Mouse (Mus musculus): Measurements from ENCODE around the gene Cobl. TPM values are rescaled to one million over a fixed set of nuclear protein-coding genes. Genes with fewer than 3 reads are reported as not detected.

The Cobl gene
- 14.4 and 15.3 TPM in 2 replicates for polyA plus RNA-seq (2015; fragmentation: Nextera tagmentation; extraction: Ambion mirVana)

DNA sequence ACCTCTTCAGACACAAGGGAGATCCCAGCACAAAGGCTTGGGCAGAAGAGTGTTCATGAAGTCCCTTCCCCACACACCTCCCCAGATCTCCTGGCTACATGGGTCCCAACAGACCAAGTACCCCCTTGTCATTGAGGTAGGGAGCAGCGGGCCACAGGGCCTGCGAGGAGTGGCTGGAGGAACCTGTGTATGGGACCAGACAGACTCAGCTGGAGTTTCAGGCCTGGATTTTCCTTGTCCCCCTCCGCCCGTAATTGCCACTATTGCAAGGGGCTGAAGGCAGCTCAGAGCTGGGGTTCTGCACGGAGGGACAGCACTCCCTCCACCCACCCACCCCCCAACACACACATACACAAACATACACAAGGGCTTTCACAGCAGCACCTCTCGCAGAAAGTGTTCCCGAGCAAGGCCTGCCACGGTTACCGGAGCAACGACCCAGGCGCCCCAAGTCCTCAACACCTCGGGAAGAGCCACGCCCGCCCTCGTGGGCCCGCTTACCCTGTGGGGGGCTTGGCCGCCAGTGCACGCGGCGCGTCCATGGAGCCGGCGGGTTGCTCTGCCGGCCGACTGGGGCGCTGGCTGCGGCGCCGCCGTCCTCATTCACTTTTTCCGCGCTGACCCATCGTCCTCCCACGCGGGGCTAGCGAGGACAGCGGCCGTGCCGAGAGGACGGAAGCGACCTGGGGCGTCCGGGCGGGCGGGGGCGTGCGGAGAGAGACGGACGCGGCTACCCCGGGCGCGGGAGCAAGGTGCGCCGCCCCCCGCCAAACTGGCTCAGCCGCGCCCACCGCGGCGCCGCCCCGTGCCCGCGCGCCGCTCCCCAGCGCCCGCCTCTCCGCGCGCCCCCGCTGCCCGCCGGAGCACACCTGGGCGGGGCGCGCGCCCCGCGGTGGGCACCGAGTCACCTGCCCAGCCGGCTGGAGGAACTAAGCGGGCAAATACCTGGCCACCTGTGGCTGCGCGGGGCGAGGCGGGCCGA is at the start of gene Cobl:
Gene Cobl, minus strand, starts transcription at position 780 of the 982 bp plus-strand sequence.
- H3K9ac ChIP-seq: peak within 1 kb of the TSS; percentile 79
- no peaks in the 10 kb centered on the region for H3K36me3 ChIP-seq
- H3K27me3 ChIP-seq: no peaks in the 10 kb centered on the region
- no peaks in the 10 kb centered on the region for H3K9me3 ChIP-seq
- H3K27ac ChIP-seq (replicated peaks): peak within 1 kb of the TSS; percentile 57; the same call in 1 of the 2 replicates
- WGBS: under 1% methylated on average over 79 of the region's 89 CpGs
- peak within 1 kb of the TSS; percentile 89 for H3K4me3 ChIP-seq
- ATAC-seq (ENCODE audit: low FRiP score, low read depth): peak; percentile 77
- H3K4me2 ChIP-seq: peak within 1 kb of the TSS; percentile 94
- peaks cover 23% of the 10 kb centered on the region for H3K4me1 ChIP-seq (replicated peaks)

DNA sequence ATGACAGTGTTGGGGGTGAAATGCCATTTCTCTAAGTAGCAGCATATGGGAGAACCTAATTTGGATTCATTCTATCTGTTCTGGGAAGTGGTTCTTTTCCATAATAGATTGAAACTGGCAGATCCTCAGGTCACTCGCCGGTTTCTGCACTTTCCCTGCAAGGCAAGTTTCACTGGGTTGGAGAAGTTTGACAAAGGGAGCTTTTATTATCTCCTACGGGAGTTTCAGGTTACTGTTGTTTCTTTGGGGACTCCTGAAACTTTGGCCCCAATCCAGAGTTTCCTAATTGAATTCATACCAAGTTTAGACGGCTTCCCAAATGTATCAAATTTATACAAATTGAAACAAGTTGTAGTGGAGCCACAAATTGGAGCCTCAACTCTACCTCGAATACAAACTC is 49.0 kb upstream of the Cobl start:
- no peaks in the 10 kb centered on the region for H3K36me3 ChIP-seq
- 59% methylated on average over 5 of the region's 5 CpGs for WGBS
- H3K4me1 ChIP-seq (replicated peaks): no peaks in the 10 kb centered on the region
- H3K27me3 ChIP-seq: no peaks in the 10 kb centered on the region
- ATAC-seq (ENCODE audit: low FRiP score, low read depth): no peak
- H3K27ac ChIP-seq (replicated peaks): no peak overlapping the region
- H3K9ac ChIP-seq: no peak overlapping the region
- H3K9me3 ChIP-seq: no peaks in the 10 kb centered on the region
- no peak overlapping the region for H3K4me2 ChIP-seq
- H3K4me3 ChIP-seq: no peak overlapping the region

- H3K9ac ChIP-seq: no peak overlapping the region
- H3K4me3 ChIP-seq: no peak overlapping the region
- no peaks in the 10 kb centered on the region for H3K27me3 ChIP-seq
- H3K36me3 ChIP-seq: no peaks in the 10 kb centered on the region
- ATAC-seq (ENCODE audit: low FRiP score, low read depth): no peak
- WGBS: 91% methylated on average over 6 of the region's 6 CpGs
- H3K9me3 ChIP-seq: no peaks in the 10 kb centered on the region
- H3K4me1 ChIP-seq (replicated peaks): no peaks in the 10 kb centered on the region
- H3K27ac ChIP-seq (replicated peaks): no peak overlapping the region
- no peak overlapping the region for H3K4me2 ChIP-seq
Observed at GRCm38 (mm10) chr11:12506371-12506890, 41.7 kb upstream of the Cobl start.

GRCm38 (mm10) chr11:12503756-12504155 is 39.0 kb upstream of the Cobl start:
- Histone ChIP-seq H3K4me3 (no peak overlapping the region), H3K27me3 (no peaks in the 10 kb centered on the region), H3K9ac (no peak overlapping the region), H3K27ac (replicated peaks) (no peak overlapping the region), H3K36me3 (no peaks in the 10 kb centered on the region), H3K4me2 (no peak overlapping the region), H3K9me3 (no peaks in the 10 kb centered on the region), H3K4me1 (replicated peaks) (no peaks in the 10 kb centered on the region)
- ATAC-seq (ENCODE audit: low FRiP score, low read depth): no peak
- 85% methylated on average over 4 of the region's 4 CpGs for WGBS

DNA sequence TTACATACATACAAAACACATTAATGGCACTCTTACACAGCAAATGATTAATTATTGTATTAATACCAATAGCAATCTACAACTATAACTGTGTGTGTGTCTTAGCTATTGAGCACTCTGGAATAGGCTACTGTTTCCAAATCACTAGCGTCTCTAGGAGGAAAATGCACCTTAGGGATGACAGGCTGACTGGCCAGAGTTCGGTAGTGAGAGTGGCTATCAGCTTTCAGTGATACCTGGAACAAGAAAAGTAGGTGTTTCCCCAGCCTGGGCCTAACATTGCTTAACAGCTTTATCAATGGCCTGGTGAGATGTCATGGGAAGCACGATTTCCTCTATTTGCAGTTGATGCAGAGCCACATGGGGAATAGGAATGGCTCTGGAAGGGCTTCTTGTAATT is 37.0 kb upstream of the Cobl start:
- Histone ChIP-seq H3K27me3 (no peaks in the 10 kb centered on the region), H3K27ac (replicated peaks) (no peak overlapping the region), H3K9ac (no peak overlapping the region), H3K4me3 (no peak overlapping the region), H3K4me2 (no peak overlapping the region), H3K36me3 (no peaks in the 10 kb centered on the region), H3K9me3 (no peaks in the 10 kb centered on the region), H3K4me1 (replicated peaks) (no peaks in the 10 kb centered on the region)
- WGBS: 86% methylated on average over 3 of the region's 3 CpGs
- no peak for ATAC-seq (ENCODE audit: low FRiP score, low read depth)

DNA sequence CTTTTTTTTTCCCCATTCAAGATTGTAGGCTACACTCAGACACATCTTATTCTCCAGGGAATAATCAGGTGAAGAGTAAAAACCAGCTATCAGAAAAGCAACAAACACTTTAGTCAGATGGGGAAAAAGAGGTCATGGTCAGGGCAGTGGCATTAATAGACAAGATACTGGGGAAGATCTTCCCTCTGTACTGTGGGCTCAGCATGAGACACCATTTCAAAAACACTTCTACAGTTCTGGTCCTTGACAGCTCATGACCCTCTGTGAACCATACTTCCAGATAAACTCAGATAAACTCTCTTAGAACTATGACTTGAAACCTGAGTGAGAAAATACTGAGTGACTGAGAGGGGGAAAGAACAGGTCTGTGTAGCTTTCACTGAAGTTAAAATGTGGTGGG is 29.0 kb upstream of the Cobl start:
- no peak overlapping the region for H3K4me3 ChIP-seq
- no peaks in the 10 kb centered on the region for H3K9me3 ChIP-seq
- H3K27me3 ChIP-seq: no peaks in the 10 kb centered on the region
- no peak overlapping the region for H3K9ac ChIP-seq
- no peak overlapping the region for H3K27ac ChIP-seq (replicated peaks)
- no peak overlapping the region for H3K4me2 ChIP-seq
- H3K36me3 ChIP-seq: no peaks in the 10 kb centered on the region
- ATAC-seq (ENCODE audit: low FRiP score, low read depth): no peak
- H3K4me1 ChIP-seq (replicated peaks): no peaks in the 10 kb centered on the region

GRCm38 (mm10) chr11:12479856-12480403 is 15.2 kb upstream of the Cobl start:
- WGBS: 92% methylated on average over 3 of the region's 3 CpGs
- H3K4me1 ChIP-seq (replicated peaks): no peaks in the 10 kb centered on the region

GRCm38 (mm10) chr11:12474299-12474935 is 9.7 kb upstream of the Cobl start:
- no peak overlapping the region for H3K4me3 ChIP-seq
- no peaks in the 10 kb centered on the region for H3K4me1 ChIP-seq (replicated peaks)
- no peaks in the 10 kb centered on the region for H3K27me3 ChIP-seq
- no peak overlapping the region for H3K9ac ChIP-seq
- H3K27ac ChIP-seq (replicated peaks): no peak overlapping the region
- ATAC-seq (ENCODE audit: low FRiP score, low read depth): no peak
- H3K4me2 ChIP-seq: no peak overlapping the region
- 81% methylated on average over 5 of the region's 5 CpGs for WGBS
- no peaks in the 10 kb centered on the region for H3K36me3 ChIP-seq
- no peaks in the 10 kb centered on the region for H3K9me3 ChIP-seq

More at GRCm38 (mm10) chr11:12479856-12480403, 15.2 kb upstream of the Cobl start:
- H3K4me2 ChIP-seq: no peak overlapping the region
- no peaks in the 10 kb centered on the region for H3K36me3 ChIP-seq
- H3K9ac ChIP-seq: no peak overlapping the region
- no peak overlapping the region for H3K4me3 ChIP-seq
- no peaks in the 10 kb centered on the region for H3K27me3 ChIP-seq
- H3K9me3 ChIP-seq: no peaks in the 10 kb centered on the region
- H3K27ac ChIP-seq (replicated peaks): no peak overlapping the region
- ATAC-seq (ENCODE audit: low FRiP score, low read depth): no peak

GRCm38 (mm10) chr11:12473625-12474298 is 9.0 kb upstream of the Cobl start:
- no peaks in the 10 kb centered on the region for H3K9me3 ChIP-seq
- ATAC-seq (ENCODE audit: low FRiP score, low read depth): no peak
- no peaks in the 10 kb centered on the region for H3K4me1 ChIP-seq (replicated peaks)
- no peak overlapping the region for H3K27ac ChIP-seq (replicated peaks)
- no peak overlapping the region for H3K4me3 ChIP-seq
- no peaks in the 10 kb centered on the region for H3K27me3 ChIP-seq
- no peak overlapping the region for H3K9ac ChIP-seq
- no peaks in the 10 kb centered on the region for H3K36me3 ChIP-seq
- 81% methylated on average over 5 of the region's 5 CpGs for WGBS
- H3K4me2 ChIP-seq: no peak overlapping the region

DNA sequence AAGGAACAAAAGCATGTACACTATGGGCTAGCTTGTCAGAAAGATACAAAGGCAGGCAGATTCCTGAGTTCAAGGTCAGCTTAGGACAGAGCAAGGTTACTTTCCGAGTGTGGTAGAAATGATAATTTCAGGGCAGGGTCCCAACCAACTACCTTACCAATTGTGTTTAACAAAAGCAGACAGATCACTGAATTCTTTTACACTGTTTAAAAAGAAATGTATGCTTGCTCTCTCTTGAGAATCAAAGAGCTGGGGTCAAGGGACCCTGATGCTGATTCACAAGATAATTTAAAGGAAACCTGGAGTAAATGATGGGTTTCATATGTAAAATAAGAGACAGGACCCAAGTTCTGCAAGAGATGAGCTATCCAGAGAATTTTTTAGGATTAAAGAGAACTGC is 4.9 kb upstream of the Cobl start:
- H3K27ac ChIP-seq (replicated peaks): no peak overlapping the region
- H3K9me3 ChIP-seq: no peaks in the 10 kb centered on the region
- no peaks in the 10 kb centered on the region for H3K27me3 ChIP-seq
- ATAC-seq (ENCODE audit: low FRiP score, low read depth): no peak
- H3K4me3 ChIP-seq: no peak overlapping the region
- H3K4me2 ChIP-seq: no peak overlapping the region
- H3K9ac ChIP-seq: no peak overlapping the region
- H3K4me1 ChIP-seq (replicated peaks): 0 out of 2 replicates have a peak, but pooled peaks cover 5% of the 10 kb centered on the region
- no peaks in the 10 kb centered on the region for H3K36me3 ChIP-seq
- WGBS: 89% methylated on average over 1 of the region's 1 CpGs

GRCm38 (mm10) chr11:12468661-12469060 is 3.9 kb upstream of the Cobl start:
- Histone ChIP-seq H3K4me2 (no peak overlapping the region), H3K9ac (no peak overlapping the region), H3K36me3 (no peaks in the 10 kb centered on the region), H3K4me1 (replicated peaks) (peaks cover 12% of the 10 kb centered on the region), H3K4me3 (no peak overlapping the region), H3K27me3 (no peaks in the 10 kb centered on the region), H3K9me3 (no peaks in the 10 kb centered on the region), H3K27ac (replicated peaks) (no peak overlapping the region)
- WGBS: 74% methylated on average over 2 of the region's 2 CpGs
- no peak for ATAC-seq (ENCODE audit: low FRiP score, low read depth)
